Mouse (Mus musculus) myocyte (in vitro differentiated cells): ENCODE measurements around the gene Lrrc14b. TPM values are rescaled to one million over a fixed set of nuclear protein-coding genes. Genes with fewer than 3 reads are reported as not detected.

Experiments used
- H3K27me3 ChIP-seq: one replicate; pipeline ENCODE4 v1.6.1; 2011; ENCODE audit not compliant: control insufficient read depth, insufficient read depth, insufficient read length
- H3K36me3 ChIP-seq: one replicate; pipeline ENCODE4 v1.6.1; 2011; ENCODE audit not compliant: control insufficient read depth, insufficient read depth
- H3K4me2 ChIP-seq: one replicate; pipeline ENCODE4 v1.6.1; 2011; ENCODE audit warnings: low read depth, control low read depth
- H3K4me3 ChIP-seq: one replicate; pipeline ENCODE4 v1.5.1; 2011; ENCODE audit warnings: mild to moderate bottlenecking, control low read depth, moderate library complexity
- H3K79me2 ChIP-seq: one replicate; pipeline ENCODE4 v1.6.1; 2011; ENCODE audit not compliant: control insufficient read depth, insufficient read depth
- H3ac ChIP-seq: one replicate; pipeline ENCODE4 v1.6.1; 2011; ENCODE audit not compliant: control insufficient read depth, insufficient read length
- CEBPB ChIP-seq: IDR thresholded peaks from 2 replicates; pipeline ENCODE4 v1.6.1; 2011; ENCODE audit warnings: mild to moderate bottlenecking, moderate library complexity; ENCODE audit not compliant: poor library complexity, insufficient read depth, severe bottlenecking
- E2F4 ChIP-seq: IDR thresholded peaks from one replicate; pipeline ENCODE4 v1.6.1; 2011; ENCODE audit warnings: mild to moderate bottlenecking, control low read depth, moderate library complexity; ENCODE audit not compliant: insufficient read depth
- MAX ChIP-seq: IDR thresholded peaks from one replicate; pipeline ENCODE4 v1.6.1; 2011; ENCODE audit warnings: low read depth, mild to moderate bottlenecking, control low read depth
- MYOD1 ChIP-seq, 3 experiments: IDR thresholded peaks; one replicate each; pipeline ENCODE4 v1.6.1; 2011; ENCODE audit warnings: control low read depth in 2 of 3, low read depth in 2 of 3, mild to moderate bottlenecking in 2 of 3, moderate library complexity in 1 of 3; ENCODE audit not compliant: insufficient read length in 2 of 3, control insufficient read depth in 1 of 3
- MYOG ChIP-seq, 3 experiments: IDR thresholded peaks; one replicate each; pipeline ENCODE4 v1.6.1; 2011; ENCODE audit warnings: control low read depth in 2 of 3, low read depth in 2 of 3, mild to moderate bottlenecking in 2 of 3; ENCODE audit not compliant: insufficient read length in 2 of 3, control insufficient read depth in 1 of 3, insufficient read depth in 1 of 3
- POLR2A ChIP-seq: IDR thresholded peaks from one replicate; pipeline ENCODE4 v1.6.1; 2011; ENCODE audit warnings: low read depth, mild to moderate bottlenecking, control low read depth, moderate library complexity; ENCODE audit not compliant: insufficient read length
- POLR2AphosphoS2 ChIP-seq: IDR thresholded peaks from one replicate; pipeline ENCODE4 v1.6.1; 2011; ENCODE audit warnings: low read depth, control low read depth; ENCODE audit not compliant: insufficient read length
- REST ChIP-seq: IDR thresholded peaks from one replicate; pipeline ENCODE4 v1.6.1; 2011; ENCODE audit warnings: mild to moderate bottlenecking, control low read depth, moderate library complexity; ENCODE audit not compliant: insufficient read depth, insufficient read length
- SRF ChIP-seq: IDR thresholded peaks from one replicate; pipeline ENCODE4 v1.6.1; 2011; ENCODE audit warnings: low read depth; ENCODE audit not compliant: control insufficient read depth, insufficient read length
- TCF12 ChIP-seq: IDR thresholded peaks from one replicate; pipeline ENCODE4 v1.6.1; 2011; ENCODE audit warnings: mild to moderate bottlenecking, control low read depth; ENCODE audit not compliant: poor library complexity, insufficient read depth, severe bottlenecking
- TCF3 ChIP-seq: IDR thresholded peaks from one replicate; pipeline ENCODE4 v1.6.1; 2011; ENCODE audit warnings: low read depth, control low read depth; ENCODE audit not compliant: insufficient read length
- USF1 ChIP-seq: IDR thresholded peaks from one replicate; pipeline ENCODE4 v1.6.1; 2011; ENCODE audit warnings: low read depth, mild to moderate bottlenecking, control low read depth, moderate library complexity
- polyA plus RNA-seq: library from polyadenylated mRNA; unstranded; fragments of >200 nt; fragmentation: generic; extraction: Trizol; gene quantifications from one replicate; pipeline ENCODE4 v1.2.1, GENCODE M21; 2012; ENCODE audit warnings: missing spikeins

Lrrc14b gene
- 0.24 TPM for polyA plus RNA-seq

- TF ChIP-seq TCF3 (no peak), SRF (no peak), TCF12 (no peak), REST (no peak), USF1 (peak; percentile 11), MYOG (IDR thresholded peaks at IDR 0.05; ENCODE audit: control insufficient read depth in 1 of 3, insufficient read depth in 1 of 3, insufficient read length in 2 of 3, low read depth in 2 of 3) (peak in 1 of 3 experiments; percentile 3), MAX (no peak), POLR2A (no peak), MYOD1 (IDR thresholded peaks at IDR 0.05; ENCODE audit: control insufficient read depth in 1 of 3, insufficient read length in 2 of 3, low read depth in 2 of 3) (peak in 1 of 3 experiments; percentile 15), E2F4 (no peak)
- Histone ChIP-seq H3K4me3 (peak within 1 kb of the TSS; percentile 12), H3K4me2 (peak within 1 kb of the TSS; percentile 86), H3K36me3 (peaks cover 10% of the 10 kb centered on the region), H3ac (no peak within 1 kb of the TSS), H3K79me2 (no peaks in the 10 kb centered on the region), H3K27me3 (no peaks in the 10 kb centered on the region)
These were observed at the start of gene Lrrc14b for GRCm38 (mm10) chr13:74363859-74364235. Gene Lrrc14b, minus strand, starts transcription at chr13:74364005.

GRCm38 (mm10) chr13:74399298-74399839 is 35.6 kb upstream of the Lrrc14b start, which contains the start of gene Ftl1-ps1:
Gene Ftl1-ps1, plus strand, starts transcription at chr13:74399694.
- no peak for TF ChIP-seq MAX
- TF ChIP-seq TCF12 = no peak
- TF ChIP-seq REST = no peak
- no peak for TF ChIP-seq E2F4
- no peak for TF ChIP-seq CEBPB
- no peak for TF ChIP-seq SRF
- no peak for TF ChIP-seq POLR2A
- TF ChIP-seq TCF3 = no peak
- no peak for TF ChIP-seq MYOD1 (IDR thresholded peaks at IDR 0.05; ENCODE audit: control insufficient read depth in 1 of 3, insufficient read length in 2 of 3, low read depth in 2 of 3)
- TF ChIP-seq MYOG (IDR thresholded peaks at IDR 0.05; ENCODE audit: control insufficient read depth in 1 of 3, insufficient read depth in 1 of 3, insufficient read length in 2 of 3, low read depth in 2 of 3) = no peak
- no peak for TF ChIP-seq USF1
- Histone ChIP-seq H3K27me3 (no peaks in the 10 kb centered on the region), H3K79me2 (no peaks in the 10 kb centered on the region), H3ac (no peak within 1 kb of the TSS), H3K4me2 (no peak within 1 kb of the TSS), H3K4me3 (no peak within 1 kb of the TSS), H3K36me3 (no peaks in the 10 kb centered on the region)

GRCm38 (mm10) chr13:74391156-74391555 is 27.4 kb upstream of the Lrrc14b start:
- Histone ChIP-seq H3K79me2 (peaks cover 8% of the 10 kb centered on the region), H3K27me3 (no peaks in the 10 kb centered on the region), H3K36me3 (no peaks in the 10 kb centered on the region), H3K4me2 (no peak overlapping the region), H3K4me3 (peak overlapping the region; percentile 41), H3ac (no peak overlapping the region)
- TF ChIP-seq SRF (no peak), CEBPB (no peak), USF1 (no peak), POLR2AphosphoS2 (no peak), TCF12 (no peak), TCF3 (no peak)

- no peaks in the 10 kb centered on the region for H3K27me3 ChIP-seq
- H3K4me2 ChIP-seq = peak within 1 kb of the TSS; percentile 81
- TF ChIP-seq TCF12 (no peak), SRF (no peak), TCF3 (no peak), E2F4 (no peak), POLR2A (peak; percentile 59), USF1 (no peak), MYOD1 (IDR thresholded peaks at IDR 0.05; ENCODE audit: control insufficient read depth in 1 of 3, insufficient read length in 2 of 3, low read depth in 2 of 3) (no peak), REST (no peak), POLR2AphosphoS2 (peak; percentile 26)
- H3ac ChIP-seq = no peak within 1 kb of the TSS
- peaks cover 8% of the 10 kb centered on the region for H3K79me2 ChIP-seq
- no peaks in the 10 kb centered on the region for H3K36me3 ChIP-seq
- H3K4me3 ChIP-seq = peak within 1 kb of the TSS; percentile 41
These were observed 26.7 kb upstream of the Lrrc14b start, which contains the start of gene Zfp72 for GRCm38 (mm10) chr13:74390371-74390990. Gene Zfp72, minus strand, starts transcription at chr13:74390836.

GRCm38 (mm10) chr13:74389730-74390129 is 25.9 kb upstream of the Lrrc14b start:
- peaks cover 8% of the 10 kb centered on the region for H3K79me2 ChIP-seq
- H3K36me3 ChIP-seq = no peaks in the 10 kb centered on the region
- no peak overlapping the region for H3ac ChIP-seq
- H3K27me3 ChIP-seq = no peaks in the 10 kb centered on the region
- peak overlapping the region; percentile 41 for H3K4me3 ChIP-seq
- TF ChIP-seq USF1 (no peak), REST (no peak), TCF12 (no peak), MYOD1 (IDR thresholded peaks at IDR 0.05; ENCODE audit: control insufficient read depth in 1 of 3, insufficient read length in 2 of 3, low read depth in 2 of 3) (no peak), POLR2AphosphoS2 (no peak), CEBPB (no peak), TCF3 (no peak), SRF (no peak), E2F4 (no peak), MAX (no peak), MYOG (IDR thresholded peaks at IDR 0.05; ENCODE audit: control insufficient read depth in 1 of 3, insufficient read depth in 1 of 3, insufficient read length in 2 of 3, low read depth in 2 of 3) (no peak), POLR2A (no peak)
- peak overlapping the region; percentile 81 for H3K4me2 ChIP-seq
